Mouse (Mus musculus): ENCODE results near the gene Iqcd.

Gene Iqcd

GRCm38 (mm10) chr5:120588569-120589094 lies at the start of gene Iqcd, which contains the start of gene Tpcn1:
Gene Iqcd, plus strand, starts transcription at chr5:120589016.
Gene Tpcn1, minus strand, starts transcription at chr5:120588673.
- DNase-seq: peak; percentile 99 to 100

DNA sequence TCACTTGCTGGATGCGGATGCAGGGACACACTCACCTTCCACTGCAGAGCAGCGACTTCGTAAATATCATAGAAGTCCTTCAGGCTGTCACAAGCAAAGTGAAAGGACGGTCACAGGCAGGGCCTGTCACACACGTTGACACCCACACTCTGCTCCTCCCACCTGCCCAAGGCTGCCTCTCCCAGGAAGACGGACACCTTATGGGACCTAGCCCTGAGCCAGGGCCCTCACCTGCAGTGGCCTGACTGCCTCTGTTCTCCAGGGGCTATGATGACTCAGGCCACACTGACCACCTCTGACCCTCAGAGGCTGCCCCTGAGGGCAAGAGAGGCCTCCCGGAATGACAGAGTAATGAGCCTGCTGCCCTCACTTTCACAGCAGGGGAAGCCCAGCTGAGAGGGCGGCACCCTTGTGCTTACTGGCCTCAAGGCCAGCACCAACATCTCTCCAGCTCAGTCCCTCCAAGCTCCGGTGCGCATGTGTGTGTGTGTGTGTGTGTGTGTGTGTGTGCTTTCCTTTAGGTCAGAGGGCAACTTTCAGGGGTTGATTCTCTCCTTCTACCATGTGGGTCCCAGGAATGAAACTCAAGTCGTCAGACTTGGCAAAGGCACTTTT lies 40.5 kb upstream of the Iqcd start:
- DNase-seq: no peak

- DNase-seq: no peak
These were observed 38.7 kb upstream of the Iqcd start for GRCm38 (mm10) chr5:120550137-120550536.

DNA sequence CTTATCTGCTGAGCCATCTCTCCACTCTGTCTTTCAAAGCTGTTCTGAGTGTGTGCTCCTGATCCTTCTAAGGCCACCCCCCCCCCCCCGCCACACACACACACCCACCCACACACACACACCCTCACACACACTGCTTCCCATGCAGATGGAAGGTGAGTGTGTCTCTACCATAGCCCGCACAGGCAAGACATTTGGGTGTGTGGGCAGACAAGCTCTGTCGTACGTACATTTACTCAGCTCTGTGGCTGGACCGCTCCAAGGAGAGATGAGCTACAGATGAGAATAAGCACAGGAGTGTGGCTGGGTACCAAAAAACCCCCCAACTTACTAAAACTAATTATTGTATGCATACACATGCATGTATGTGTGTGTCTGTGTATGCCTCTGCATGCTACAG lies 38.1 kb upstream of the Iqcd start:
- no peak for DNase-seq

DNA sequence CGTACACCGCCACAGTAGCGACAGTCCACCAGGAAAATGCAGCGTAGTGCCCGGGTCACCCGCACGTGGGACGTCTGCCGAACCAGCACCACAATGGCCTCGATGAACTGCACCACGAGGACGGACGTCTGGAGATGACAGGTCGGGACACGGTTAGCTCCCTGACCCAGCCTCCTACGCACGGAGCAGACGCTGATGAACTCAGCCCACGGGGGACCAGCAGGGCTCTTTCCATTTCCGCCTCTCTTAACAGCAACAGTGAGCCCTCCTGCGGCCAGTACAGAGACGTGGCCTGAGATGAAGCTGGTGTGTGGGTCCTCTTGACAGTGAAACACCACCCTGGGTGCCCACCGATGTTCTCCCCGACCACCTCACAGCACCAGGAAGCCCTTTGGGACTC lies 32.9 kb upstream of the Iqcd start:
- DNase-seq: no peak

- no peak for DNase-seq
These were observed 30.8 kb upstream of the Iqcd start for GRCm38 (mm10) chr5:120558041-120558440.

DNA sequence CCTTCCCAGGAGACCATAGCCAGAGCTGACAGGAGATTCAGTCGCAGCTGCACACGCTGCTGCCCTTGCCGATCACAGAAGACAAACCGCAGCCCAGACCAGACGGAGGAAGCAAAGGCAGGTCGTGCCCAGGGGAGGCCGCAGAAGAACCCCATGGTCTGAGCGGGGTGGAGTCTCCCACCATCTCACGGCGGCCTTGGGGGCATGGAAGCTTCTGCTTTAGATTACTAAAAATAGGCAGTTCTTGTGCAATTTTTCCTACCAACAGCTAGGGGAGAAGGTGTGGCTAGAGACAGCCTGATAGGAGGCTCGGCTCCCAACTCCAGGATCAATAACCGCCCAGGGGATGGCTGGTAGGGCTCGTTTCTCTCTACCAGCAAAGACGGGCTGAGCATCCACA lies 30.1 kb upstream of the Iqcd start:
- DNase-seq: no peak

DNA sequence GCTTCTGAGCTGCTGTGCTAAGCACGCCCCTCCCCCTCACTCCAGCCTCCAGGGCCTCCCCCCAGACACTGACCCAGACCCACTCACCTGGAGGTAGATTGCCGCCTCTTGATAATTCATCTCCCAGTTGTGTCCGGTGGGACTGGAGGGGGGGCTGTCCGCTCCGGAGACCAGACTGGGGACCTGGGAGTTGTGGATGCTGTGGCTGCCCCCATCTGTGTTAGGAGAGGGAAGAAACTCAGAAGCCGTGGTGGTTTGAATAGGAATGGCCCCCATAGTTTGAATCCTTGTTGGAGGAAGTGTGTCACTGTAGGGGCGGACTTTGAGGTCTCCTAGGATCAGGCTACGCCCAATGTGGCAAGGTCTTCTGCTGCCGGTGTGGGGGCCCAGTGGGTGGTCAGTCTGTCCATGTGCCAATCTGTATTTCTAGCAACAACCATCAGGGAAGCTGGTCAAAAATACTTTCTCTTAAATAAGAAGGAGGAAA lies 28.6 kb upstream of the Iqcd start:
- DNase-seq: no peak

DNA sequence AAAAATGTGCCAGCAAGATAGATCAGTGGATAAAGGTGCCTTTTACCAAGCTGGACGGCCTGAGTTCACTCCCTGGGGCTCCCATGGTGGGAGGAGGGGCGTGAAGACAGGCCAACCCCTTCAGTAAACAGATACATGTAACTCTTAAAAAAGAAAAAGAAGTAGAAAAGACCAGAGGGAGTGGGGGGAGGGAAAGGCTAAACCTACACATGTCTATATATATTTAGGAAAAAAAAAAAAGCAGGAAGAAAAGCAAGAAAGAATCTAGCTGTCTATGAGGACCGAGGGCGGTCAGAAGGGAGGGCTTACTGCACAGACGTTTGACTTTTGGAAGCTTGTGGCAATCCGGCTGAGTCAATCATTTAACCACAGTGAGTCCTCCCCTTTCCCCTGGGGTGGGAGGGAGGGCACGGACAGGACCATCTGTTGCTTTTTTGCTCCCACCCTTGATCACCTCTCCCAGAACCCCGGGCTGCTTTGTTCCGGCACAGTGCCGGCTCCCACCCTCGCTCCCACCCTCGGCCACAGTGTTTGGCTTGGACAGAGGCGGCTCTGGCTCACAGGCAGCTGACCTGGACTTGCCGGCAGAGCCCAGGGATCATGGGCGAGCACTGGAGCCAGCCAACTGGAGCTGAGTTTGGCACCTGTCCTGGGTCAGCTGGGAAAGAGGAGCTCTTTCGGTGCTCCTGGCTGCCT lies 28.1 kb upstream of the Iqcd start:
- no peak for DNase-seq

GRCm38 (mm10) chr5:120562956-120563913 lies 25.6 kb upstream of the Iqcd start:
- no peak for DNase-seq

DNA sequence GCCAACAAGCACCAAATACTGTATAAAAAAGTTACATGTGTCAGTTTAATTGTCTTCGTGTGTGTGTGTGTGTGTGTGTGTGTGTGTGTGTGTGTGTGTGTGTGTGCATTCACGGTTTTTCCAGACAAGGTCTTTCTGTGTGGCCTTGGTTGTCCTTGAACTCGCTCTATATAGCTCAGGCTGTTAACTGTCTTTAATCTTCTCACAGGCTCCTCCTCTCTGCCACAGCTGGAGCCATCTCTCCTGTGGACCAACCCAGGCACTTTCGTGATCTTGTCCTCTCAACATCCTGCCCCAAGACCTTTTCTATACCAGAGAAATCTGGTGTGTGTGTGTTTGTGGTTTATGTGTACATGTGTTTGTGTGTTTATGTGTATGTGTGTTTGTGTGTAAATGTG lies 24.9 kb upstream of the Iqcd start:
- DNase-seq: no peak

DNA sequence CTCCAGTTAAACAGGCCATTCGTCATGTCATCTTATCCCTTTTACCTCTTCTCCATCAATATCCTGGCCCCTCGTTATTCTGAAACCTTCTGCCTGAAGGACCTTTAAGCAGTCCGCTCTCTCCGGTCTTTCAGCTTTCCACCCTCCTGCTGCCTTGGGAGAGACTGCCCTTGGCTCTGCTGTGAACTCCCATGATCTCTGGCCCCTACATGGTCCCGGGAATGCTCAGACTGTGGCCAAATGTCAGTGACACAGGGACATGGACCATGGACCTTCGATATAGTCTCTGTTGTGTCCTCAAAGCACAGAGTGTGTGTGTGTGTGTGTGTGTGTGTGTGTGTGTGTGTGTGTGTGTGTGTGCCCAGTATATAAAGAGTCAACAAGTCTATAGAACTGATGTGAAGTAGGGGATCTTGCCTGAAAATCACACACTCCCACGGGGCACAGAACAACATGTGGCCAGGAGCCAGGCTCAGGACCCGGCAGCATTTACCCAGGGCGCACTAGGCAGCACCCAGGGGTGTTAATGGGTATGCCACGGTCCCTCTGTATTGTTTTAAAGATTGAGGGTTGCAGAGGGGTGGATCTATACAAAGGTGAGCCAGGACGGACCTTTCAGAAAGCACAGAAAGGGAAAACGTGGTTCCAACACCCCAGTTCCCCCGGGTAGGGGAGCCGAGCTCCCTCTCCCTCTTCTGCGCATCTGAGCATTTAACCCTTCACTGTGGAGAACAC lies 23.5 kb upstream of the Iqcd start:
- DNase-seq: no peak

GRCm38 (mm10) chr5:120566101-120566500 lies 22.7 kb upstream of the Iqcd start:
- no peak for DNase-seq

DNA sequence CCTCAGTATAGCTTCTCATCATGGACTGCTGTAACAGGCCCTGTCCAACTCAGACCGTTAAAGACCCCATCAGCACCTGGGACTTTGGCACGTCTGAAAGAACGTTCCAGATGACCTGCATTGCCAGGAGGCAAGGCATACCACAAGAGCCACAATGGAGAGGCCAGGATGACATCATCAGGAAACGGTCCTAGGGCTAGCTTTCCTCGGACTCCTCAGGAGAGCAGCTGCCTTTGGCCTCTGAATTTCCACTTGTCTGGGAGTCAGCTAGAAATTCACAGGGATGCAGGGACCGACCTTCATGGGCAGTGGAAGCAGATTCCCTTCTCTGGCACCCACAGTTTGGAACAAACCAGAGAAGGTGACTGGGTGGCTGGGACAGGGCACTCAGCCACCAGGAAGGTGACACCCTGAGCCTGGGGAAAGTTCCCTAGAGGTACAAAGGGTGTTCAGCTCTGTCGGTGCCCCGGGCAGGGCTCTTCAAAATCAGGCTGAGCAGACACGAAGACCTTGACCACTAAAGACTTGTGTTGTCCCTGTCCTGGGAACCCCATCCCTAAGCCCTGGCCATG lies 22.0 kb upstream of the Iqcd start:
- no peak for DNase-seq

- no peak for DNase-seq
These were observed 21.5 kb upstream of the Iqcd start for GRCm38 (mm10) chr5:120567253-120567701.

DNA sequence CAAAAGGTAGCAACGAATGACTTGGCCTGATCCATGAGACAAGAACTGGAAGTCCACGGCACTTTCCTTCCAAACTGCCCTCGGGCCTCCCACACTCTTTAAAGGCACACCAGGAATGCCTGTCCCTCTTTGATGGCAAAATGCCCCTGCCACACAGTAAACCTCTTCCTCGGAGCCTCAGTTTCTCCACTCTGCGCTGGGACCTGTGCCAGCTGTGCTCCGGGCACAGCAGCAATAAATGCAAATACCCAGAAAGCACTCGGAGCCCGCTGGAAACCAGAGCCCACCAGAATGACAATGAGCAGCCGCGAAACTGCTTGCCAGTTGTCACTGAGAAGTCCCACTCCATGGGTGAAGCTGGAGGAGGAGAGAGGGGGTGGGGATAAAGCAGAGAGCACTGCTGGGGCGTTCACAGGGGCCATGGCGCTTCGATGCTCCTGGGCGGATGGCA lies 21.0 kb upstream of the Iqcd start:
- no peak for DNase-seq

DNA sequence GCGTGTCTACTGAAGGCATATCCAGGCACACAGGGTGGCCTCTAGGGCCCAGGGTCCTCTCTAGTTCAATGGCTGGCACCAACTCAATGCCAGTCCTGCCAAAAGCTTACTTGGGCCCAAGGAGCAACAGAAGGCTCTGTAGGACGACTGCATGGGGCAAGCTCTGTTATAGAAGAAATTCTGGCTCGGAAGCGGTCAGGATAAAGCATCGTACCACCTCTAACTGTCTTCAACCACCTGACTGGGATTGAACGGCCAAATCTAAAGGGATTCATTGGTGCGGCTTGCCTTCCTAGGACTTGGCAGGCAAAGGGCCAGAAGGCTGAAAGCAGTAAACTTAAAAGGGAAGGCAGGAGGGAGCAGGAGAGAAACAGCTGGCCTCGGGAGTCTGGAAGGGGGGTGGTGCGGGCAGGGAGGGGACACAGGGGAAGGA lies 20.5 kb upstream of the Iqcd start:
- DNase-seq: no peak

DNA sequence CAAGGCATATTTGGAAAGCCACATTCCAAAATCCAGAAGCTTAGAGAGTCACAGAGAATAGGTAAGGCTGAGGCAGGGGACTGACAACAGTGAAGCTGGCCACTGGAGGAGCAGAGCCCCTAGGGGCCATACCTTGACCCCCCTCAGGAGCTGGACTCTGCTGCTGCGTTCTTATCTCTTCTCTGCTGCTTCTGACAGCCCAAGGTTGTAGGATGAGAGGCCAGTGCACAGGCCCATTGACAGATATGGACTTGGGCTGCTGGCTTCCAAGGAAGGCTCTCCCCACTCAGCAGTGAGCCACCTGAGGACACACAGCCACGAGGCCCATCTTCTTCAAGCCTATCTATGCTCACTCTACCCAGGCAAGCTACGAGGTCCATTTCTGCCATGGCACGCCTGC lies 19.9 kb upstream of the Iqcd start:
- no peak for DNase-seq

- DNase-seq: no peak
These were observed 19.0 kb upstream of the Iqcd start for GRCm38 (mm10) chr5:120569791-120570190.

GRCm38 (mm10) chr5:120570289-120570897 lies 18.4 kb upstream of the Iqcd start:
- no peak for DNase-seq

DNA sequence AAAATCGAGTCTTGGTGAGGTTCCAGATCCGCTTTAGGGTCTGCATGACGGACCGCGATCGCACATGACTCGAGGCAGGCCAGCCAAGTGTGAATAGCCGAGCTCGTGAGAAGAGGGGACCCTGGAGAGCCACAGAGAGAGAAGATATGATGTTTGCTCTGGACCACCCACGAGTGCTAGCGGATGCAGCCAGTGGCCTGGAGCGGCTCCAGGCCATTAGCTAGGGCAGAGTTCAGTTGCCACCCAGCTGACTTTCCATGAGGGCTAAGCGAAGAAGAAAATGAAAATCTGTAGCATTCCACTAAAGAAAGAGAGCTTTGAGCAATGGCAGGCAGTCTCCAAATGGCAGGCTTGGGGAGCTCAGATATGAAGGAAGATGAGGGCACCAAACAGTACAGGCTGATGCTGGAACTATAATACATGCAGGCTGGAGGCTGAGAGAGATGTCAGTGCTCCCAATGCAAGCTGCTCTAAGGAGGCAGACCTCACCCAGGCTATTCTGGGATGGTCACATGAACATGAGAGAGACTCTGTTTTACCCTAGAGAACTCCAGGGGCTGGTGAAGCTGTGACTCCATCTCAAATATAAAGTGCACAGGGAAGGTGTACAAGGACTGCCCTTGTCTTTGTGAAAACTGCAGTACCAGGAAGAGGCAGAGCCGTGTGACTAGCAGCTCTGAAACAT lies 17.6 kb upstream of the Iqcd start:
- DNase-seq: no peak

Measured in thymus, postnatal 36 days (tissue).